Mouse (Mus musculus) midbrain, embryonic 10.5 days (tissue): Measurements from ENCODE around the gene Jmjd7. TPM values are rescaled to one million over a fixed set of nuclear protein-coding genes. Genes with fewer than 3 reads are reported as not detected.

Source experiments
- DNase-seq: peaks from one replicate; pipeline ENCODE4 v3.0.0-alpha.2; 2017; ENCODE audit warnings: low spot score
- H3K27ac ChIP-seq: fragments of 300-500 bp; sonication (generic); replicated peaks from 2 replicates; pipeline ENCODE4 v1.5.1; 2016; ENCODE audit warnings: mild to moderate bottlenecking
- H3K27me3 ChIP-seq: fragments of 300-500 bp; sonication (generic); 2 replicates; pipeline ENCODE4 v1.6.1; 2016; ENCODE audit warnings: low read depth, mild to moderate bottlenecking; ENCODE audit not compliant: poor library complexity, severe bottlenecking
- H3K36me3 ChIP-seq: fragments of 300-500 bp; sonication (generic); 2 replicates; pipeline ENCODE4 v1.6.1; 2016; ENCODE audit warnings: mild to moderate bottlenecking, moderate library complexity
- H3K4me1 ChIP-seq: fragments of 300-500 bp; sonication (generic); 2 replicates; pipeline ENCODE4 v1.6.1; 2016
- H3K4me3 ChIP-seq: fragments of 300-500 bp; sonication (generic); 2 replicates; pipeline ENCODE4 v1.5.1; 2016; ENCODE audit warnings: mild to moderate bottlenecking, moderate library complexity
- H3K9me3 ChIP-seq: fragments of 300-500 bp; sonication (generic); replicated peaks from 2 replicates; pipeline ENCODE4 v1.6.1; 2016; ENCODE audit warnings: mild to moderate bottlenecking
- WGBS: fragments of 180-500 bp; shearing (Covaris S2); methylation state at CpG from one replicate; pipeline ENCODE4 v1.1.7; 2016; 5-methylcytosine and 5-hydroxymethylcytosine counted together
- polyA plus RNA-seq: library from polyadenylated mRNA; unstranded; fragments of >200 nt; fragmentation: Nextera tagmentation; extraction: Ambion mirVana; gene quantifications from 2 replicates; pipeline ENCODE4 v1.2.1, GENCODE M21; 2016

Gene Jmjd7
- polyA plus RNA-seq, 1 experiment from 2014 or later = 21.2 TPM

DNA sequence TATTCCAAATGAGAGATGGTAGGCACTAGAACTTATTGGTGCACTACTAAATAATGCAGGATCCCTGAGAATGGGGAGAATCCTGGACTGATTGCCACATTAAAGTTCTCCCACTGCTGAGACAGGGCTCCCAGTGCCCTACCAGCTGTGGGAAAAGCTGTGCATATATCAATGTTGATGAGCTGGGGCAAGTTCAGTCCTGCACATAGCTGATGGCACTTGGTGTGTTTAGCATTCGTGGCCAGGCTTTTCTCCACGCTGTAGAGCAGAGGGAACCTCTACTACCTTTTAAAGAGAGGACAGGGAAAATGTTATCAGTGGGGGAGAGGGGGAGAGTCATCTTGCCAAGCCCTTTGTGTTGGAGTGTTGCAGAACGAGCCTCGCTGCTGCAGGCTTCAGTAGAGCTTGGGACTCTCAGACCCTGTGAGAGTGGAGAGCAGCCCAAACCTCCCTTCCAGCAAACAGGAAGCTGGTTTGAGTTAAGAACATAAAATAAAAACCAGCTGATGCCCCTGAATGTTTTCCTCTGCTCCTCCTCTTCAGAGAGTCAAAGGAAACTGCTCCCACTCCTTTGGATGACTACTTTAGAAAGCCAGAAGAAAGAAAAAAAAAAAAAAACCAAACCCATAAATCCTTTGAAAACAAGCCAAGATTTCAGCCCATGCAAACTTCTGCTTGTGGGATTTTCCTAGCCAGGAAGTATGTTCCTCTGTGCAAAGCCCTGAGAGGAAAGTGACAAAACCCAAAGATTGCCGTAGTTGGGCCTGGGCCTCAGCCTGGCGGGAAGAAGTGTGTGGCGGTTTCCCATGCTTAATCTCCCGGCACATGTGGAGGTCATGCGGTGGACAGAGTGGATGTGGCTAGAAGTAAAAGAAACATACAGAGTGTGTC lies 31.6 kb upstream of the Jmjd7 start:
- Histone ChIP-seq H3K36me3 (peaks cover 5% of the 10 kb centered on the region; the same call in 1 of the 2 replicates), H3K9me3 (no peaks in the 10 kb centered on the region), H3K4me1 (0 out of 2 replicates have a peak, but pooled peaks cover 2% of the 10 kb centered on the region), H3K27ac (0 out of 2 replicates have a peak overlapping the region, but pooled peaks have one; percentile 13), H3K4me3 (no peak overlapping the region), H3K27me3 (no peaks in the 10 kb centered on the region)
- WGBS = 69% methylated on average over 9 of the region's 9 CpGs
- no peak for DNase-seq

DNA sequence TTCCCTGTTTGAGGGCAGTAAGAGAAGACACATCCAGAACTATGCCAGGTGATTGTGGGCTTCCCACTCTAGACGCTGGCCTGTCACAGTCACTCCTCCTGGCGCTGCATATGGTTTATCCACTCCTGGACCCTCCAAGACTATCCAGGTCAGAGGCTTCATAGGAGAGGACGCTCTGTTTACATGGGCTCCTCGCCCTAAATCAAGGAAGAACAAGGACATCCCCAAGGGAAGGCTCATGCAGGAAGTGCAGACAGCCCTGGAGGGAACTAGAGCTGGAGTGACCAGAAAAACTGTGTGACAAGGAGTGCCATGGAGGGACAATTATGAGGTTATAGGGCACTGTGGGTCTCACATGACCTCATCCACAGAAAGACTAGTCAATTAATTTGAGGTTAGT lies 29.9 kb upstream of the Jmjd7 start:
- no peaks in the 10 kb centered on the region for H3K27me3 ChIP-seq
- 83% methylated on average over 4 of the region's 4 CpGs for WGBS
- no peak for DNase-seq
- H3K27ac ChIP-seq = no peak overlapping the region
- no peaks in the 10 kb centered on the region for H3K9me3 ChIP-seq
- H3K4me1 ChIP-seq = 0 out of 2 replicates have a peak, but pooled peaks cover 7% of the 10 kb centered on the region
- peaks cover 10% of the 10 kb centered on the region; the same call in 1 of the 2 replicates for H3K36me3 ChIP-seq
- H3K4me3 ChIP-seq = no peak overlapping the region

DNA sequence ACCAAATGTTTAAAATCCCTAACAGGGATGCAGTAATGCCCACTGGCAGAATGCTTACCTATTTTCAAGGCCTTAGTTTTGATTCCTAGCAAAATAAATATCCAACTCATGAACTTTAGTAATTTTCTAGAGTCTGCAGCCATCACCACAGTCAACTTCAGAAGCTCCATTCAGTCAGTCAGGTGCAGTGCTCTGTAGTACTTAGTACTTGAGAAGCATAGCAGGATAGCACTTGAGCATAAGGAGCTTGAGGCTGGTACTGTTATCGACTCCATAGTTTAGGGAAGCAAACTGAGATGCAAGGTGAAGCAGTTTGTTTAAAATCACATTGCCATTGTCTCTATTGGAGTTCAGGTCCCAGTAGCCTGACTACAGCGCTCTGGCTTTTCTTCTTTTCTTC lies 27.6 kb upstream of the Jmjd7 start:
- WGBS = 97% methylated on average over 2 of the region's 2 CpGs
- H3K9me3 ChIP-seq = no peaks in the 10 kb centered on the region
- no peaks in the 10 kb centered on the region for H3K27me3 ChIP-seq
- peaks cover 10% of the 10 kb centered on the region; the same call in 1 of the 2 replicates for H3K36me3 ChIP-seq
- no peak for DNase-seq
- H3K4me3 ChIP-seq = no peak overlapping the region
- 0 out of 2 replicates have a peak, but pooled peaks cover 7% of the 10 kb centered on the region for H3K4me1 ChIP-seq
- H3K27ac ChIP-seq = no peak overlapping the region

DNA sequence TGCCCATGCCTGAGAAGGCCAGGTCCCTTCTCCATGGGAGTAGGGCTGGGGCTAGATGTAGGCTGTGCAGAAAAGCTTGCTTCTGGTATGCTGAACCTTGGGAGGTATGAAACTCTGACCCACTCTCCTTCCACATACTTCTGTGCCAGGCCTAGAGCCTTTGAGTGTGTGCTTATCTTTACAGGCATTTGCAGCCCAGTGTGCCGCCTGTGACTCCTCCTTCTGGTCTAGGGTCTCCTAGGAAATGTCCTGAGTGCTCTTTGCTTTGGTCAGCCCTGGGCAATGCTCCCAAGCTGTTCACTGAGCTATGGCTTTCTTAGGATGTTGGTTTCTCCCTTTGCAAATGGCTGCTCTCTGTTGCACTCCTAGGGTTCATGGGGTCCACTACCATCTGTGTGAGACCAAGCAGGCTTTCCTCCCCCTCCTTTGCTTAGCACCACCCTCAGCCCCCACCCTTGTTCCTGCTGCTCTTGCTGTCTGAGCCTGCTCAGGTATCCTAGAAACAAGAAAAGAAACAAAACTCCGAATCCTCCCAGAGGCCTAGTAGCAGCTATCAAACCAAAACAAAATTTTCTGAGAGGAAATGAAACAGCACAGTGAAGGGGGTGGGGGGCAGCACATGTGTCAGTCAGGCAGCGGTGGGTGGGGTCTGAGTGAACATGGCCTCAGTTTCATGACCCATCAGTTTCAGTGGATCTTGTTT lies 26.2 kb upstream of the Jmjd7 start:
- Histone ChIP-seq H3K36me3 (peaks cover 10% of the 10 kb centered on the region; the same call in 1 of the 2 replicates), H3K4me3 (no peak overlapping the region), H3K4me1 (0 out of 2 replicates have a peak, but pooled peaks cover 7% of the 10 kb centered on the region), H3K27ac (0 out of 2 replicates have a peak overlapping the region, but pooled peaks have one; percentile 17), H3K9me3 (no peaks in the 10 kb centered on the region), H3K27me3 (no peaks in the 10 kb centered on the region)
- DNase-seq = no peak
- WGBS = 70% methylated on average over 3 of the region's 3 CpGs

DNA sequence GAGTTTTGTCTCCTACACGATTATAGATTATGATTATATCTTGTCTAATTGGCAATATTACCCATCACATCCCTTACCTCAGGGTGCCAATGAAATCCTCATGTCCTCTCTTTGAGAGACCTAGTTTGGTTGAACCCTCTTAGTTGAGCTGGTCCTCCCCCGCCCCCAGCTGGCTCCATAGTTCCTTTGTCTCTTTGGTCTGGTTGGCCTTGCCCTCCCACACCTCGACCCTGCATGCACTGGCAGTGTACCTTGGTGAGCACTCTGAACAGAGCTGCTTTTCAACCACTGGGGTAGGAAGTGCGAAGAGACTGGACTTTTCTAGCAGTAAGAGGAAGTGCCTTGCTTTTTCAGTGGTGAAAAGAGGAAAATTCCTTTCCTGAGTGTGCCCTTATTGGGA lies 25.3 kb upstream of the Jmjd7 start:
- 79% methylated on average over 4 of the region's 4 CpGs for WGBS
- Histone ChIP-seq H3K4me3 (no peak overlapping the region), H3K9me3 (no peaks in the 10 kb centered on the region), H3K27ac (no peak overlapping the region), H3K4me1 (0 out of 2 replicates have a peak, but pooled peaks cover 7% of the 10 kb centered on the region), H3K36me3 (peaks cover 10% of the 10 kb centered on the region; the same call in 1 of the 2 replicates), H3K27me3 (no peaks in the 10 kb centered on the region)
- DNase-seq = no peak

DNA sequence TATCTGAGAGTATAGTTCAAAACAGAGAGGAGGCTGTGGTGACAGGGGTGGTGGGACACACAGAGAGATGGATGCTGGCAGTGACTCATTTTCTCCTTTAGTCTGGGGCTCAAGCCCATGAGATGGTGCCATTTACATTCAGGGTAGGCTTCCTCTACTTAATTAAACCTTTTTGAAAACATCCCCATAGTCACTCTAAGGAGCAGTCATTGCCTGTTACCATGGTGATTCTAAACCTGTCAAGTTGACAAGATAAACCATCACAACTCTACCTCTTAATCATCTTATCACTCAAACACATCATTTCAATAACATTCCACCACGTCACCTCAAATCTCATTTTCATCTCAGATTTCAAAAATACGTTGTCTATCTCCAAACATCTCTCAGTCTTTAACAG lies 23.3 kb upstream of the Jmjd7 start:
- DNase-seq = no peak

DNA sequence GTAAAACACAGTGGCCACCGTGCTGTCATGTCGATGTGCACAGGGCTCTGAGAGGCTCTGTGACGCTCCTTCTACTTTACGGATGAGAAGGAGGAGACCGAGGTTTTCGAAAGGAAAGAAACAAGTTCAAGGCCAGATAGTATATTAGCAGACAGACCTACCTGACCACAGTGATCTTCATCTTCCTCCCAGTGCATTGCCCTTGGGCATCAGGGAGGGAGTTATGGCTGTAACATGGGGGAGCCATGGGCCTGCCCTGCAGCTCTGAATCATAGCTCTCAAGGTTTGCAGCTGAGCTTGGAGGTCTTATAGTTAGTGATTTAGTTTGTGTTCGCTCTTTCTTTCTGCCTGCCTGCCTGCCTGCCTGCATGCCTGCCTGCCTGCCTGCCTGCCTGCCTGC lies 20.6 kb upstream of the Jmjd7 start:
- no peaks in the 10 kb centered on the region for H3K4me1 ChIP-seq
- no peak for DNase-seq
- no peaks in the 10 kb centered on the region for H3K27me3 ChIP-seq
- WGBS = 93% methylated on average over 7 of the region's 7 CpGs
- no peaks in the 10 kb centered on the region for H3K36me3 ChIP-seq
- H3K4me3 ChIP-seq = no peak overlapping the region
- no peaks in the 10 kb centered on the region for H3K9me3 ChIP-seq
- H3K27ac ChIP-seq = no peak overlapping the region

More for the DNA sequence above, 23.3 kb upstream of the Jmjd7 start:
- 86% methylated on average over 2 of the region's 2 CpGs for WGBS
- H3K4me1 ChIP-seq = 0 out of 2 replicates have a peak, but pooled peaks cover 5% of the 10 kb centered on the region
- no peaks in the 10 kb centered on the region for H3K27me3 ChIP-seq
- H3K9me3 ChIP-seq = no peaks in the 10 kb centered on the region
- H3K36me3 ChIP-seq = 0 out of 2 replicates have a peak, but pooled peaks cover 7% of the 10 kb centered on the region
- no peak overlapping the region for H3K4me3 ChIP-seq
- no peak overlapping the region for H3K27ac ChIP-seq

DNA sequence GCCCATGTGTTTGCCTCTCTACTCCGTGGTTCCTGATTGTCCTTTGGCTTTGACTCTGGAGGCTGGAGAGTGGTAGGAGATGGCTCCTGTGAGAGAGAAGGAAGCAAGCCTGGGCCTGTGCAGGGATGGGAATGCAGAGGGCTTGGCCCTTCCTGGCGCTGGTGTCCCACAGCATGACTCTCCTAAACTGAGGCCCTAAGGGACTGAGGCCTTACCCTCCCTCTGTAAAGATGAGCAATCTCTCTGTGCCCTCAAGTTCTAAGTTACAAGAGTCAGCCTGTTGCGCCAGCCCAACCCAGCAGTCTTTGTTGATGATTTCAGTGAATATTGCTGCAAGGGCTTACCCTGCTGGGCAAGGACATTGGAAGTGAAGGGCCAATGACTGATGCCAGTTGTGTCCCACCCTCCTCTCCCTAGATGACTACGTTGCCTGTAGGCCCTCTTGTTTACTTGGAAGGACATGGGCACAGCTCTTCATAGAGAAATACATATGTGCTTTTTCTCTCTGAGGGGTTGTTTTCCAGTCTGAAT lies 19.5 kb upstream of the Jmjd7 start:
- DNase-seq = no peak
- Histone ChIP-seq H3K9me3 (no peaks in the 10 kb centered on the region), H3K36me3 (peaks cover under 1% of the 10 kb centered on the region; the same call in 1 of the 2 replicates), H3K4me3 (no peak overlapping the region), H3K4me1 (no peaks in the 10 kb centered on the region), H3K27ac (no peak overlapping the region), H3K27me3 (no peaks in the 10 kb centered on the region)
- WGBS = 90% methylated on average over 4 of the region's 4 CpGs

DNA sequence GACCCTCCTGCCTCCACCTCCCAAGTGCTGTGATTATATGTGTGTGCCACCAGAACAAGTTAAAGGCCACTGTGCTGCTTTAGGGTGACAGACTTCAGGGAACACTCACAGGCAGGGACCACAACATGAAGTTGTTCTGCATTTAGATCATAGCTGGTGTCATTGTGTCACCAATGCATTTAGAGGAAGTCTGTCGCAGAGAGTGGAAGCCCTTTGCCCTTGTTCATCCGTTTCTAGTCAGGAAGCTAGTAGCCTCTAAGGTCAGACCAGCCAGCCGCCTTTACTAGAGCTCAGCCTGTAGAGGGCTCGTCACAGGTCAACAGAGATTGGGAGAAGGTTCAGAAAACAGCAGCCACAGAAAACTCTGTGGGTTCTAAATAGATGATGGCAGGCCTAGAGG lies 18.6 kb upstream of the Jmjd7 start:
- no peak overlapping the region for H3K27ac ChIP-seq
- H3K27me3 ChIP-seq = no peaks in the 10 kb centered on the region
- no peak for DNase-seq
- H3K9me3 ChIP-seq = no peaks in the 10 kb centered on the region
- H3K4me1 ChIP-seq = no peaks in the 10 kb centered on the region
- no peak overlapping the region for H3K4me3 ChIP-seq
- H3K36me3 ChIP-seq = peaks cover 9% of the 10 kb centered on the region
- 74% methylated on average over 4 of the region's 4 CpGs for WGBS

DNA sequence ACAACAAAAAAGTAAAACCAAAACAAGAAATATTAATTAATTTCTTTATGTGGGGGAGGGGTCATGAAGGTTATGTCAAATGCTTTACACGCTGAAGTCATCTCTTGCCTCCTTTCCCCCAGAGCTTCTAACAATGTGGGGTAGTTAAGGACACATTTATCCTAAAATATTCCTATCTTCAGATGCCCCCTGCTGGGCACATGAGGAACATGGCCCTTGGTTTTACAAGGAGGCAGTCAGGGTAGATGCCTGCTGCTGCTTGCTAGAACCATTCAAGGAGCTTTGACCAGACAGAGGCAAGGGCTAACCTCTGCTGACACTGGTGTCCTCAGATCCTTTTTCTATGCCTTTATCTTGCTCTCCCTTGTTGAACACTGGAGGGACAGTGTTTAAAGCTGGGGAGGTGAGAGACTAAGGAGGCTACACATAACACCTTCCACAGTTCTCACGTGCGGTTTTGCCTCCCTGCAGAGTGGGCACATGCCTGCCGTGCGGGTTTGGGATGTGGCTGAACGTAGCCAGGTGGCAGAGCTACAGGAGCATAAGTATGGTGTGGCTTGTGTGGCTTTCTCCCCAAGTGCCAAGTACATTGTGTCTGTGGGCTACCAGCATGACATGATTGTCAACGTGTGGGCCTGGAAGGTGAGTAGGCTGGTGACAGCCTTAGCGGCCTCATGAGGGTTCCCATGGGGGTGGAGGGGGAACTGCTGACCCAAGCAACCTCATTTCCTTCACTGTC lies 15.7 kb upstream of the Jmjd7 start:
- 89% methylated on average over 8 of the region's 8 CpGs for WGBS
- Histone ChIP-seq H3K27me3 (no peaks in the 10 kb centered on the region), H3K4me1 (no peaks in the 10 kb centered on the region), H3K27ac (no peak overlapping the region), H3K36me3 (peaks cover 19% of the 10 kb centered on the region), H3K9me3 (no peaks in the 10 kb centered on the region), H3K4me3 (no peak overlapping the region)
- peak; percentile 43 for DNase-seq

DNA sequence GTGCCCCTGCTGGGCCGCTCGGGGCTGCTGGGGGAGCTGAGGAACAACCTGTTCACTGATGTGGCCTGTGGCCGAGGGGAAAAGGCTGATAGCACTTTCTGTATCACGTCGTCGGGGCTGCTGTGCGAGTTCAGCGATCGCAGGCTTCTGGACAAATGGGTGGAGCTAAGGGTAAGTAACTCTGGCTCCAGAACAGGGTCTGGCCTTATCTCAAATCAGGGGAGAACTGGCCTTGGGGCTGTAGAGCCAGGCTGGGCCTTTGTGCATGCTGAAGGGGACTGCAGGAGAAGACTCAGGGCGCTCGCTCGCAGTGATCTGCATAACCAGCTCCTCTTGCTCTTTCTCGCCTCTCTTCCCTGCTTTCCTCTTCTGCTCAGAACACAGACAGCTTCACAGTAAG lies 14.4 kb upstream of the Jmjd7 start:
- Histone ChIP-seq H3K4me1 (no peaks in the 10 kb centered on the region), H3K36me3 (peaks cover 32% of the 10 kb centered on the region), H3K27ac (no peak overlapping the region), H3K9me3 (no peaks in the 10 kb centered on the region), H3K27me3 (no peaks in the 10 kb centered on the region), H3K4me3 (no peak overlapping the region)
- WGBS = 84% methylated on average over 13 of the region's 13 CpGs
- DNase-seq = no peak

DNA sequence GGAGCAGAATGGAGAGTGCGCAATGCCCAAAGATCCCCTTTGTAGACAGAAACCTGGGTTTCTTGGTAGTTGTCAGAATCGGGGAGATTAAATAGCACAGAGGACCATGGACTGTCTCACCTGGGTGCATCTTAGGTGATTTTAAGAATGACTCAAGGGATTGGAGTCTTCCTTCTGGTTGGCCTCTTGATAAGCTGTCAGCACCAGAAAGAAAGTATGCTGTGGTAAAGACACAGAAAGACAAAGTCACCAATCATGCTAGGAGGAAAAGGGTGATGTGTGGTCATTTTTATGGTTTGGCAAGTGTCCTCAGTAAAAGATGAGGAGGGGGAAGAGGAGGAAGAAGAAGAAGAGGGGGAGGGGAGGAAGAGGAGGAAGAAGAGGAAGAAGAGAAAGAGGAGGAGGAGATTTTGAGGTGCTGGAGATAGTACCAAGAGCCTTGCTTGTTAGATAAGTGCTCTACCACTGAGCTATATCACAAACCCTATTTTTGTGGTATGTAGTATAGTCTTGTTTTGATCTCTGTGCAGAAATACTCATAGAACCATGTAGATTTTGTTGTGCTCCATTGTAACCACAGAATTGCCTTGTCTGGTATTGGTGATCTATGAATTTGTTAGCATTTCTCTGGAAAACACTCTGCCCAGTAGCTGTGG lies 13.3 kb upstream of the Jmjd7 start:
- DNase-seq = no peak
- Histone ChIP-seq H3K4me1 (no peaks in the 10 kb centered on the region), H3K4me3 (no peak overlapping the region), H3K27ac (no peak overlapping the region), H3K9me3 (no peaks in the 10 kb centered on the region), H3K27me3 (no peaks in the 10 kb centered on the region), H3K36me3 (peaks cover 43% of the 10 kb centered on the region)
- WGBS = 94% methylated on average over 2 of the region's 2 CpGs
